8 mouse cellular contexts compared by ENCODE assay signal in the genomic region with DNA sequence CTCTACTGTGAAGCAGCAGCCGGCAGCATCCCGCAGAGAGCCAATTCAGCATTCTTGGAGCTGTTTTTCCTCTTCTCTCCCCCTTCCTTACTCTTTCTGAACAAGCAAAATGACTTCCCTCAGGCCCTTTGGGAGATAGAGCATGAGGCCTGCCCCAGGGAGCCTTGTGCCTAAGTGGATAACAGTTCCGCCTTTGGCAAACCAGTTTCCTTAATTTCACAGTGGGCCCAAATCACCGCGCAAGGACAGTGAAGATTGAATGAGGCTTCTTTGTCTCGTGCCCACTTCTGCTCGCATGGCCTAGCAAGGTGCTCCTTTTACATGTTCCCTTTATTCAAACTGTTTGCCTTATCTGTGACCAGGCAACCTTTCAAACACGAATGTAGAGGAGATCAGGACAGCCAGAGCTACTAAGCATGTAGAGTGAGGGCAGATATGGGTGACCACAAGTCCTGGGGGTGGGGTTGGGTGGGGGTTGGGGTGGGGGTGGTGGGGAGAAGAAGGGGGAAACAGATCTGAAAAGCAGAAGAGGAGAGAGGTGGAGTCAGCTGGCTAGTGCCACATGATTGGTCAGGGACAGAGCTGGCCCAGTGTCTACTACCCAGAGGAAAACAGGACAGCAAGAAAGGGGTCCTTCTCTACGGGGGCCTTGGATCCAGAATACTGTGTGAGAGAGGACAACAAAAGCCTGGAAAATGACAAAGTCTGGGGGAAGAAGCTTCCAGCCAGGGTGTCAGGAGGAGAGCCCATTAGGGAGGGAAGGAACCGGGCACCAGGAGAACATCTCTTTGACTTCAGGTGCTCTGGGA.
DNase-seq lines count a peak whose midpoint lies in the region; ATAC-seq and TF ChIP-seq lines count a peak whose summit lies in the region.

No protein-coding gene starts in this region.

- TF ChIP-seq CTCF in lung, postnatal 0 days (IDR thresholded peaks at IDR 0.05) = no peak
- TF ChIP-seq CTCF in stomach, postnatal 0 days (IDR thresholded peaks at IDR 0.05; ENCODE audit: low read depth) = no peak

- DNase-seq in lung, postnatal 0 days (ENCODE audit: low spot score) = no peak
- no peak for DNase-seq in lung, postnatal 4 days
- DNase-seq in stomach, postnatal 0 days (ENCODE audit: low spot score) = no peak
- DNase-seq in adipocyte (ENCODE audit: low spot score) = no peak
- no peak for DNase-seq in lung, postnatal 10 days
- no peak for DNase-seq in layer of hippocampus, postnatal 25 days (ENCODE audit: extremely low spot score in 1 of 2, low spot score in 1 of 2)

- WGBS in lung, postnatal 0 days = 29% methylated on average over 10 of the region's 10 CpGs
- 29% methylated on average over 10 of the region's 10 CpGs for WGBS in heart, embryonic 15.5 days
- 10% methylated on average over 10 of the region's 10 CpGs for WGBS in liver, embryonic 15.5 days (ENCODE audit: insufficient replicate concordance)
- WGBS in stomach, postnatal 0 days = 37% methylated on average over 10 of the region's 10 CpGs

- no peaks in the 10 kb centered on the region for H3K36me3 ChIP-seq in lung, postnatal 0 days (ENCODE audit: insufficient read depth, low read length)
- no peaks in the 10 kb centered on the region for H3K36me3 ChIP-seq in heart, embryonic 15.5 days
- no peaks in the 10 kb centered on the region for H3K36me3 ChIP-seq in liver, embryonic 15.5 days (replicated peaks)
- no peaks in the 10 kb centered on the region for H3K36me3 ChIP-seq in stomach, postnatal 0 days (ENCODE audit: control insufficient read depth, insufficient read depth, low read length)

- no peak overlapping the region for H3K27ac ChIP-seq in lung, postnatal 0 days (ENCODE audit: low read length)
- 0 out of 2 replicates have a peak overlapping the region, but pooled peaks have one; percentile 34 for H3K27ac ChIP-seq in heart, embryonic 15.5 days
- H3K27ac ChIP-seq in liver, embryonic 15.5 days (replicated peaks) = no peak overlapping the region
- no peak overlapping the region for H3K27ac ChIP-seq in stomach, postnatal 0 days (replicated peaks)

- H3K9me3 ChIP-seq in lung, postnatal 0 days (ENCODE audit: low read length) = no peaks in the 10 kb centered on the region
- H3K9me3 ChIP-seq in heart, embryonic 15.5 days (replicated peaks) = no peaks in the 10 kb centered on the region
- H3K9me3 ChIP-seq in liver, embryonic 15.5 days (replicated peaks) = no peaks in the 10 kb centered on the region
- no peaks in the 10 kb centered on the region for H3K9me3 ChIP-seq in stomach, postnatal 0 days (ENCODE audit: control insufficient read depth, low read length)

- no peaks in the 10 kb centered on the region for H3K27me3 ChIP-seq in lung, postnatal 0 days (replicated peaks; ENCODE audit: insufficient read depth, low read length)
- peaks cover 15% of the 10 kb centered on the region; the same call in 1 of the 2 replicates for H3K27me3 ChIP-seq in heart, embryonic 15.5 days
- H3K27me3 ChIP-seq in liver, embryonic 15.5 days = no peaks in the 10 kb centered on the region
- H3K27me3 ChIP-seq in stomach, postnatal 0 days (ENCODE audit: control insufficient read depth, insufficient read depth, low read length) = no peaks in the 10 kb centered on the region

- peak overlapping the region; percentile 33 for H3K4me3 ChIP-seq in lung, postnatal 0 days (ENCODE audit: low read depth, low read length)
- H3K4me3 ChIP-seq in heart, embryonic 15.5 days = peak overlapping the region; percentile 44
- H3K4me3 ChIP-seq in liver, embryonic 15.5 days (replicated peaks) = peak overlapping the region; percentile 33; the same call in 1 of the 2 replicates
- H3K4me3 ChIP-seq in stomach, postnatal 0 days (ENCODE audit: low read depth, low read length) = peak overlapping the region; percentile 30

- H3K4me1 ChIP-seq in lung, postnatal 0 days (ENCODE audit: insufficient read depth, low read depth, low read length) = no peaks in the 10 kb centered on the region
- H3K4me1 ChIP-seq in heart, embryonic 15.5 days (replicated peaks) = peaks cover 11% of the 10 kb centered on the region
- no peaks in the 10 kb centered on the region; the same call in 1 of the 2 replicates for H3K4me1 ChIP-seq in liver, embryonic 15.5 days (replicated peaks)
- no peaks in the 10 kb centered on the region for H3K4me1 ChIP-seq in stomach, postnatal 0 days (replicated peaks; ENCODE audit: control insufficient read depth, insufficient read depth)

- TF ChIP-seq EP300 in lung, postnatal 0 days (IDR thresholded peaks at IDR 0.05) = no peak
- TF ChIP-seq EP300 in stomach, postnatal 0 days (optimal IDR thresholded peaks at IDR 0.05) = no peak

- no peak overlapping the region for H3K9ac ChIP-seq in lung, postnatal 0 days (replicated peaks; ENCODE audit: low read depth)
- 0 out of 2 replicates have a peak overlapping the region, but pooled peaks have one; percentile 49 for H3K9ac ChIP-seq in heart, embryonic 15.5 days
- no peak overlapping the region for H3K9ac ChIP-seq in liver, embryonic 15.5 days
- H3K9ac ChIP-seq in stomach, postnatal 0 days (ENCODE audit: low read length) = peak overlapping the region; percentile 36

- peak overlapping the region; percentile 57 for H3K4me2 ChIP-seq in lung, postnatal 0 days (replicated peaks; ENCODE audit: low read depth, low read length)
- H3K4me2 ChIP-seq in heart, embryonic 15.5 days = peak overlapping the region; percentile 73
- H3K4me2 ChIP-seq in liver, embryonic 15.5 days = peak overlapping the region; percentile 55
- peak overlapping the region; percentile 49 for H3K4me2 ChIP-seq in stomach, postnatal 0 days (replicated peaks; ENCODE audit: low read depth)

- peak; percentile 5; the same call in 1 of the 2 replicates for ATAC-seq in lung, postnatal 0 days
- ATAC-seq in heart, embryonic 15.5 days (replicated peaks; ENCODE audit: insufficient number of reproducible peaks, insufficient read depth, low FRiP score, low read depth) = 0 out of 2 replicates have a peak, but pooled peaks have one; percentile 36
- ATAC-seq in liver, embryonic 15.5 days (ENCODE audit: insufficient read depth) = peak; percentile 40; the same call in 1 of the 2 replicates
- no peak for ATAC-seq in stomach, postnatal 0 days (ENCODE audit: low FRiP score, low TSS enrichment)

Comparison
In these comparisons a context has a peak if more than half of its experiments do, and no peak if none do; other contexts are left out.
1. H3K9ac ChIP-seq: peak in heart, embryonic 15.5 days (single experiment) and stomach, postnatal 0 days (single experiment); none in lung, postnatal 0 days (single experiment) and liver, embryonic 15.5 days (single experiment).
2. Peak in every context shown above with its lines, with median percentiles within 50 percentile points of each other: H3K4me2 ChIP-seq and H3K4me3 ChIP-seq.